Mouse (Mus musculus) ovary, adult 18-20 months (tissue): Measurements from ENCODE around the gene Prickle4.

ENCODE experiments used
- DNase-seq: peaks from one replicate; pipeline ENCODE4 v3.0.0; 2022; ENCODE audit warnings: low spot score, mixed read lengths

Prickle4 gene

GRCm38 (mm10) chr17:47706196-47706595 lies 11.7 kb upstream of the Prickle4 start:
- DNase-seq: no peak

- DNase-seq: no peak
Measured at GRCm38 (mm10) chr17:47704692-47705091, 10.2 kb upstream of the Prickle4 start.

GRCm38 (mm10) chr17:47703556-47703955 lies 9.0 kb upstream of the Prickle4 start:
- DNase-seq: no peak

DNA sequence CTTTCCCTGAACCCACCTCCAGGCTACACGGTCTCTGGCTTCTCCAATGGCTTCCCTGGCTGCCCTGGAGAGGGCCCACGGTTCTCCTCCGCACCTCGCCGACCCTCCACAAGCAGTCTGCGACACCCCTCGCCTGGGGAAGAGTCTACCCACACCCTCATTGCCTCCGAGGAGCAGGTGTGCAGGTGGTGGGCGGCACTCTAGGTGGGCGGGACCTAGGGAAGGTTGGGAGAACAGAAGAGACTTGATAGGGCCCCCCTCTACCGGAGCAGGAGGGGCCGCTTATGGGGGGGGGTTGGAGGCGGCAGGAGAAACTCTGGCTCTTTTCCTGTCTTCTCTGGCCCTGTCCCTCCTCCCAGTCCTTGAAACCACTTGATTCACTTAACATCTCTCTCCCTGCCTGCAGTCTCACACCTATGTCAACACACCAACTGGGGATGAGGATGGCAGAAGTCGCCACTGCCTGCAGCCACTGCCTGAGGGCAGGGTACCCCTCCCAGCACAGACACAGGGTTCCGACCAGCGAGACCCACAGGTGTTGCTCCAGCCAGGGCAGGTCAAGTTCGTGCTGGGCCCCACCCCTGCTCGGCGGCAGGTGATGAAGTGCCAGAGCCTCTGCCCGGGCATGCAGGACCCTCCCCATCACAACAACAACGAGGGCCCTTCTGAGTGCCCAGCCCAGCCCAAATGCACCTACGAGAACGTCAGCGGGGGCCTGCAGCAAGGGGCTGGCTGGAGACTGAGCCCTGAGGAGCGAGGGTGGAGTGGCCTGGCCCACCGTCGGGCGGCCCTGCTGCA lies 8.2 kb upstream of the Prickle4 start:
- no peak for DNase-seq

GRCm38 (mm10) chr17:47701793-47702192 lies 7.3 kb upstream of the Prickle4 start:
- no peak for DNase-seq

DNA sequence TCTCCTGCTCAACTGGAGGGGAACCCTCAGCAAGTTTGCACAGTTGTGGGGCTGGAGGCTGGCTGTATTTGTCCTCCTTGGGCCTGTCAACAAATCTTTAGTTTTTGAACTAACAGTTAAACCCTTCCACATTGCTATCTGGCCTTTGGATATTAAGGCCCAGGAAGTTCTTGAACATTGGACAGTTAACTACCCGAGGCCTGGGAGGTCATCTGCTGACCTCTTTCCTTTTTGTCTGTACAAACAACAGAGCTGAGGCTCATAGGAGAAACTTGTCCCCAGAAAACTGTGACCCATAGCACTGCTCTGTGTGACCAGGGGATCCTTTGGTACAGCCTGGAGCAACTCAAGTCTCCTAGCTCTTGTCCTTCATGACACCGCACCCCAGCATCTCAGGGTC lies 4.5 kb upstream of the Prickle4 start:
- DNase-seq: no peak

GRCm38 (mm10) chr17:47698156-47698555 lies 3.6 kb upstream of the Prickle4 start:
- no peak for DNase-seq

DNA sequence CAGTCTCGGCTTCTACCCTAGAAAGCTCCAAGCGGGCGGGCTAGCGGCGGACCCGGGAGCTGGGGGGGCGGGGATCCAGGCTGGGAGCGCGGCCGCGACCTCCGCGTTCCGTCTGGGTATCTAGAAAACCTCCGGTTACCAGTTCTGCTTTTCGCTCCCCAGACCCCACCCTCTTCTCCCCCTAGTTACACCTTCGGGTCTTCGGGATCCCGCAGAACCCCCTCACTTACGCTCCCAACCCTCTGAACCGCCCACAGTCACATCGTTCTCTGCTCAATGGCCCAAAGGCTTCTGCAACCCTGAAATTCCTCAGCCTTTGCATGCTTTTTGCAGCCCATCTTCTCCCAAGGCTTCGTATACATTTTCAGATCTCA lies 788 bp upstream of the Prickle4 start:
- DNase-seq: no peak

- DNase-seq: no peak
Measured at GRCm38 (mm10) chr17:47694442-47694502, 264 bp downstream of the Prickle4 start, which contains the start of gene Gm21981. Gene Gm21981, minus strand, starts transcription at chr17:47694455.

DNA sequence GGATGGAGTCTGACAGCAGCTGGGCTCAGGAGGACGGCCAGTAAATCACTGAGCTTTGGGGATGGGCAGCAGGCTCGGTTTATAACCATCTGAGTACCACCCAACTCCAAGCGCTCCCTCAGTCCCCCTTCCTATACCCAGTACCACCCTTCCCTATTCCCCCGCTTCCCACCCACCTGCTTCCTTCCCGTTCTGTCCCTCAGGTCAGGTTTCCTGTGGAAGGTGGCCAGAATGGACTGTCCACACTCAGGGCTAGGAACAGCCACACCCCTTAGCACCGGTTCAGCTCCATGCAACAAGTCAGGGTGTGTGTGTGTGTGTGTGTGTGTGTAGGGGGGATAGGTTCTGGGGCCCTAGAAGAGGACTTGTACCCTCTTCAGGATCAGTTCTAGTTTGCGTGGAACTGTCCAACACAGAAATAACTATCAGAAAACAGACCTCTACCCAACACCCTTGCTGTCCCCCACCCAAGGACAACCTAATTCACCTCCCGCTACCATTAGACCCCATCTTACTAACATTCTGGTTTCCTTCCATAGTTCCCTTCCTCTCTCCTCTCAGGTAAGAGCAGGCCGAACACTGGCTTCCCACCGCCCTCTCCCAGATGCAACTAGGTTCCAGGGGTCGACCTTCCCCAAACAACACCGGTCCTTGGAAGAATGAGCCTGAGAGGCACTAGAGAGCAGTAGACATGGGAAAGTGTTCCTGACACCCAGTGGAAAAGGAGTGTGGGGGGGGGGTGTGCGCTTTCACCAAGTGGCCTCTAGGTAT lies 680 bp downstream of the Prickle4 start:
- DNase-seq: no peak

DNA sequence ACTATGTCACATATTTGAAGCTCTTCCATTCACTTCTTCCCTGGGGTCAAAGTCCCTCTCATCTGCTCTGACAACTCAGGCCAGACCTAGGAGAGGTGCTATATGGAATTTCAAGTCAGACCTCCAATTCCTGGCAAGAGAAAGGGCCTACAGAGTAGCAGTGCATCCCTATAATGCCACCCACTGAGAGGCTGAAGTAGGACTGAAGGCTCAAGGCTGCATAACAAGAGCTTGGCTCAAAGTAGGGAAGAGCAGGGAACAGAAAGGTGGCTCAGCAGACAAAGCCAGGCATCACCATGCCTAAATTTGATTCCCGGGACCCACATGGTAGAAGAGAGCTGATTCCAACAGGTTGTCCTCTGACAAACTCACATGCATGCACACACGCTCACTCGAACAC lies 2.9 kb downstream of the Prickle4 start:
- DNase-seq: no peak

- no peak for DNase-seq
Measured at GRCm38 (mm10) chr17:47689894-47690293, 4.6 kb downstream of the Prickle4 start.

- peak; percentile 57 for DNase-seq
Measured at GRCm38 (mm10) chr17:47688608-47689575, 5.6 kb downstream of the Prickle4 start, which contains the start of gene Frs3. Gene Frs3, plus strand, starts transcription at chr17:47689030.

DNA sequence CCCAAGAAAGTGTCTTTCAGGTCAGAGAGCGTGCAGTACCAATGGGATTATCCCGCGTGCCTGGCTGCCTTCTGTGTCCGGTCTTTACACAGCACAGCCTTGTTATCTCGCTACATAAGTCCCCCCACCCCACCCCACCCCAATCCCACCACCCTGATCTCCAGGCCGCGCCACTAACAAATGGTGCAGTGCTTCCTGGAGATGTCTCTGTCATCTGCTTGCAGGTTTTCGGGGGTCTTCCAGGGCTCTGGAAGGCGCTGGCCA lies 6.3 kb downstream of the Prickle4 start, which contains the start of gene Tomm6:
Gene Tomm6 (minus strand): TSS at position 43 of the 264 bp plus-strand sequence.
- DNase-seq: no peak

DNA sequence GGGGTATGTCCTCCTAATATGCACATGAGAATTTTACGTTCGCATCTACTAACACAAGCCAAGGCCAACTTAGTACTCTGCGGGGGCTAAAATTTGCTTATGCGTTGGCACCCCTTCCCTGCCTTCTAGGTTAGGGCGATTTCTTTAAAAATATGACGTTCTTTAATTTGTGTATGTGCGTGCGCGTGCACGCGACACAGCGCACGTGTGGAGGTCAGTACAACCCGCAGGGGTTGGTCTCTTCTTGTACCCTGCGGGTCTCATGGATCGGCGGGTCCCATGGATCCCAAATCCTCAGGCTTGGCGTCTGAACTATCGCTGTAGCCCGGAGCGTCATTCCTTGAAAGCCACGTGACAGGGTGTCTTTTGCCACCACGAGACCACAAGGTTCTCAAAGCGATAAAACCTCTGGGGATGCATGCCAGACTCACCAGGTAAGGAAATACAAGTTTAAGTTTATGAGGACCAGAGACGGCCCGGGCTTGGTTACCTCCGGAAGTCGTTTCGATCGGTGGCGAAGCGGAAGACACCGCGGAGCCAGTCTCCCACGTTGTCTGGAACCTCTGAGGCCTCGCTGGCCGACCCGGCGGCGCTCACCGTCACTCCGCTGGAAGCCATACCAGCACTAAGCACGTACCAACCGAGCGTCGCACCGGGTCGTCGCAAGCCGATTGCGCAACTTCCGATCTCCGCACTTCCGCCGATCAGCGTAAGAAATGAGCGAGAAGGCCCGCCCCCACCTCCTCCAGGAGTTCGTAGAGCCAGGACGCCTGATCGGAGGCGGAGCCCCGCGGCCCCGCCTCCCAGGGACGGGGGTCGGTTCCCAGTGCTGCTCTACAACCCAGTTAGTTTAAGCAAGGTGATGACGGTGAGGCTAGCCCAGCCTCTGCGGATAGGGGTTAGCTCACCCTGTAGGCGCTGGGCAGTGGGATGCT lies 6.9 kb downstream of the Prickle4 start:
- peak; percentile 92 for DNase-seq

GRCm38 (mm10) chr17:47682836-47683235 lies 11.7 kb downstream of the Prickle4 start:
- DNase-seq: no peak

DNA sequence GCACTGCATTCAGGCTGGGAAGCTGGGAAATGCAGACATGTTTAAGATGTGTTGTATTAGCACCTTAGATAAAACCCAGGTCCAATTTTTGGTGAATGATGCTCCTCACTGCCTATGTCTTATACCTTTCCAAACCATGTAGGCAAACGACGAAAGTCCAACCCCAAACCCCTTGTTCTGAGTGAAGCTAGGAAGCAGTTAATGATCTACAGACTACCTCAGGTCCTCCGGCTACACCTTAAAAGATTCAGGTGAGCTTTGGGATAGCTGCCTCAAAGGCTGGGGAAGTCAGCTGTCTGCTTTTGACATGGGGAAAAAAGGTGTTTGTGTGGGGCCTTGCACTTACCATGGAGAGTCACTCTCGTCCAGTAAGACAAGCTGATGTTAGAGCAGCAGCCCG lies 15.8 kb downstream of the Prickle4 start:
- no peak for DNase-seq

DNA sequence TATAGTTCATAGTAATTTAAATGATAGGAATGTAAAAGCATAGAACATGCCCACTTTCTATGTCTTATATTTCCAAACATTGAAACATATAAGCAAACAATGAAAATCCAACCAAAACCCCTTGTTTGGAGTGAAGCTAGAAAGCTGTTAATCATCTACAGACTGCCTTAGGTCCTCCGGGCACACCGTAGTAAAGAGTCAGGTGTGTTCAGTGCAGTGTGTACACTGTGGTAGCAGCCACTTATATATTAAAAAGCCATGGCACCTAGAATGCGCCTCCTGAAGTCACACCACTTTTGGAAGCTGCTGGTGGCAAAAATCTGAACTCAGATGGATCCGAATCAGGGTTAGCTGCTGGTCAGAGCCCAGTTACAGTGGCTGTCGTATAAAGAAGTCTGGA lies 16.3 kb downstream of the Prickle4 start:
- no peak for DNase-seq

DNA sequence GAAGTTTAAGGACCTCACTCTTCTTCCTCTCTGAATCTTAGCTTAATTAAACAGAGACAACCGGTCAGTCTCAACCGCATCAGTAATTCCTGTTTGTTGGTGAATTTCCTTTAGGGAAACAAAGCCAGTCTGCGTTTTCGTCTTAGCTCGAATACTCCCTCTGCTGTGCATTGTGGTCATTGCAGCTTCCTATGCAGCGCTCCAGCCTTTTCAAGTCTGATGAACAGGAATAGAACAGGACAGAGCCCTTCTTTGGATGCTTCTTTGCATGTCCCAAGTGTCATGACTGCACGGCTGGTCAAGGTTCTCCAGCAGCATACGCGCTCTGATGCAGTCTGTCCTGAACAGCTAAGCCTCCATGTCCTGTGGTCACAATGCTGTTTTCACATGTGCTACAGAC lies 18.0 kb downstream of the Prickle4 start:
- DNase-seq: no peak

- peak; percentile 66 for DNase-seq
Measured at GRCm38 (mm10) chr17:47672311-47673111, 22.0 kb downstream of the Prickle4 start.

- no peak for DNase-seq
Measured at GRCm38 (mm10) chr17:47671988-47672310, 22.6 kb downstream of the Prickle4 start.
